Mouse (Mus musculus): ENCODE data around the gene Tnfrsf18. TPM values are rescaled to one million over a fixed set of nuclear protein-coding genes. Genes with fewer than 3 reads are reported as not detected.

Tnfrsf18 gene
- total RNA-seq (2015; ENCODE audit: low replicate concordance) (16.5 TPM in 1 of 2 replicates, not detected in the other), total RNA-seq (2017; ENCODE audit: low replicate concordance) (2.3 and 2.9 TPM in 2 replicates)

DNA sequence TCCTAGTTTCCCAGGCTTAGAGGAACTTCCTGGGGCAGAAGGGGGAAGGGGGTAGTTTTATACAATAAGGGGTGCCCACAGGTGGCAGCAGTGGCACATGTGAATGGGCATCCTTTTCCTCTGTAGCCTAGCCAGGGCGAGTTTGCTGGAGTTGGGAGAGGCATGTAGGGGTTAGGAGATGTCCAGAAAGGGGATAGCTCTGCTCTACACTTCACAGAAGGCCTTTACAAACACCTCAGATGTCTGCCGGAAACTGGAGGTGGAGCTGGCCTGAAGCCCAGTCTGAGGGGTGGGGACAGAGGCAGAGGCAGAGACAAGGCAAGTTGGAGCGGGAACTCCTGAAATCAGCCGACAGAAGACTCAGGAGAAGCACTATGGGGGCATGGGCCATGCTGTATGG is at the start of gene Tnfrsf18:
TSS of gene Tnfrsf18 (plus strand) at position 152 of the 400 bp plus-strand sequence.
- 0 out of 2 replicates have a peak, but pooled peaks have one; percentile 19 for ATAC-seq (replicated peaks; ENCODE audit: low FRiP score, poor library complexity, severe bottlenecking)

DNA sequence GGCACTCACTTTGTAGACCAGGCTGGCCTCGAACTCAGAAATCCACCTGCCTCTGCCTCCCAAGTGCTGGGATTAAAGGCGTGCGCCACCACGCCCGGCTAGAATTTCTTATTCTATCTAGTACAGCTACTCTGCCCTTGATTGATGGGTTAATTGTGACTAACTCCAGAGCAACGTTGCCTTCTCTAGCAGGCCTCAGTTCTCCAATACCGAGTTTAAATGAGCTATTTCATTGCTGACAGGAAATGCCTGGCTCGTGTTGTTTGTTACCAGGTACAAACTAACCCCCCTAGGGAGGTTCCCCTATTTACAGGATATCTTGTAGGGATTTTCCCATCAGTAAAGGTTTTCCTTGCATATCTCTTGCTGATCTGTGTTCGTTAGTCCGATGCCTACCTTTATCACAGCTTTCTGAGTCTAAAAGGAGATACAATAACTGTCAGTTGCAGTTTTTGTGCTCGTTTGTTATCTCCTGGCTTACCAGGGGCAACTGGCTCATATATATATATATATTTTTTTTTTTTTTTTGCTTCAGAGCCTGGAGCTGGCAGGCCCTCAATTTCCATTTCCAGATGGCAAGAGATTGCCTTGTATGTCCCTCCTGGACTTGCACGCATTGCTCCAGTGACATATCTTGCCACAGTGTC is 44.4 kb upstream of the Tnfrsf18 start:
- no peak for ATAC-seq (replicated peaks; ENCODE audit: low FRiP score, poor library complexity, severe bottlenecking)

DNA sequence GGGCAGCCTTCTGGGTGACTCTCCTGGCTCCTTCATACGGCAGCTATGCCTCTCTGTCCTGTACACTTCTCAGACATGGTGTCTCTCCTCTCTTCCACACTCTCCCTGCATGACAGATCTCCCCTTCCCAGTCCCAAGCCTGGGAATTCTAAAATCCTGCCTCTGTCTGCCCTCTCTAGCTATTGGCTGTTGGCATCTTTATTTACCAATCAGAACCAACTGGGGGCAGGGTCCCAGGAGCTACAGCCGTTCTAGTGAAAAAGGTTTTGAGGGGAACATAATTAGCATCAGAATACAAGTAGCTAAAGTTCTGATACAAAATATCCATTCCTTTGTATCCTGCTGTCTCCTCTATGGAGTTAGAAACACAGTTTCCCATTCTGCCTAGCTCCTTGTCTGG is 42.2 kb upstream of the Tnfrsf18 start:
- no peak for ATAC-seq (replicated peaks; ENCODE audit: low FRiP score, poor library complexity, severe bottlenecking)

DNA sequence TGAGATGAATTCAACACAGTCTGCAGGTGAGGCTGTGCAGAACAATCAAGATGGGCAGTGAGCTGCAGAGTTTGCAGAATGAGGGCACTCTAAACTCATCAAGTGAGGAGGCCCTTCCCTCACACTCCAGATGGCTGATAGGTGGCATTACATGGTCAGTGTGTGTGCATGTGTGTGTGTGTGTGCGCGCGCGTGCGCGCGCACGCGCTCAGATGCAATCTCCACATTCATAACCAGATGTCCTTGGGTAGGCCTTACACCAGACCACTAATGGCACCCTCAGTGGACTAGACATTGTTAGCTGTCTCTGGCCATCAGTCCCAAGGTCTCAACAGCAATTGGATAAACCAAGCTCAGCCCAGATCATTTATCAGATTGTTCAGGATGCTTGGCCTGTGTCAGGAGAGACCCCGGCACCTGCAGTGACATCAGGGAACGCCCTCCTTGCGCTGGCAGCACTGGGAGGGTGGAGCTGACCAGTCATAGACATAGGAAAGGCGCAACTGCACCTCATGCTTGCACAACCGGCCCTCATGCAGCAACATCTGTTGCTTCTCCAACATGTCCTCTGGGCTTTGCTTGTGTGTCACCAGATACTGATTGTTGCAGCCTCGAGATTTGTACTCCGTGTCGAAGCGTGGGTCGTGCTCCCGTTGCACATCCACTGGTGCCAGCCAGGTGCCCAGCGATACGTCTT is 34.6 kb upstream of the Tnfrsf18 start:
- no peak for ATAC-seq (replicated peaks; ENCODE audit: low FRiP score, poor library complexity, severe bottlenecking)

DNA sequence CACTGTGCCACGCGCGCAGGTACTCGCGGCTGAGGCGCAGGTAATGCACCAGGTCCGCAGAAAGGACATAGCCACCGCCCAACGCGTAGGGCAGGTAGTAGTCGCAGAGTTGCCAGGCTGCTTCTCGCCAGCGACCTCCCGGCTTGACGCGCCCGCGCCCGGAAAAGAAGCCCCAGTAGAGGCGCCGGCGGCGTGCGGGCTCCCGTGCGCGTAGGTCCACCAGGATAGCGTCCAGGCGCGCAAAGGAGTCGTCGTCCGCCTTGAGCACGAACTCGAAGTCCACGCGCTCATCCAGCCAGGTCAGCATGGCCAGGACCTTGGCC is 34.1 kb upstream of the Tnfrsf18 start:
- no peak for ATAC-seq (replicated peaks; ENCODE audit: low FRiP score, poor library complexity, severe bottlenecking)

DNA sequence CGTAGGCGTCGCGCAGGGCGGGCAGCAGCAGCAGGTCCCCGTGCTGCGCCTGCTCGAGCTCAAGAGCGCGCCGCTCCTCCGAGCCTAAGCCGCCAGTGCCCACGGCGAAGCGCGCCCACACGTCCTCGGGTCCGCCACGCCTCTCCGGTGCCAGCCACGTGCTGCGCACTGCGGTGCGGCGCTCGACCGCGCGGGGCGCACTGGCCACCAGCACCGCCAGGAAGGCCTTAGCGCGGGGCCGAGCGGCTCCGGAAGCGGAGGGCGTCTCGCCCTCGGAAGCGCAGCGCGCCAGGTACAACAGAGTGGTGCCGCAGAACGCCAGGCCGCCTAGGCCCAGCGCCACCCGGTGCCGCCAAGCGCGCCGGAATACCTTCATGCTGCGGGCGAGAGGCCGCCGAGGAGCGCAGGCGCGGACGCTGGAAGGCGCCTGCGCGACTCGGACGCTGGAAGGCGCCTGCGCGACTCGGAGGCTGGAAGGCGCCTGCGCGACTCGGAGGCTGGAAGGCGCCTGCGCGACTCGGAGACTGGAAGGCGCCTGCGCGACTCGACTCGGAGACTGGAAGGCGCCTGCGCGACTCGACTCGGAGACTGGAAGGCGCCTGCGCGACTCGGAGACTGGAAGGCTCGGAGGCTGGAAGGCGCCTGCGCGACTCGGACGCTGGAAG is 33.6 kb upstream of the Tnfrsf18 start, which contains the start of the genes B3galt6 and Sdf4:
TSS of gene B3galt6 (minus strand) at position 409 of the 665 bp plus-strand sequence.
TSS of gene Sdf4 (plus strand) at position 632 of the 665 bp plus-strand sequence.
- peak; percentile 80 for ATAC-seq (replicated peaks; ENCODE audit: low FRiP score, poor library complexity, severe bottlenecking)

DNA sequence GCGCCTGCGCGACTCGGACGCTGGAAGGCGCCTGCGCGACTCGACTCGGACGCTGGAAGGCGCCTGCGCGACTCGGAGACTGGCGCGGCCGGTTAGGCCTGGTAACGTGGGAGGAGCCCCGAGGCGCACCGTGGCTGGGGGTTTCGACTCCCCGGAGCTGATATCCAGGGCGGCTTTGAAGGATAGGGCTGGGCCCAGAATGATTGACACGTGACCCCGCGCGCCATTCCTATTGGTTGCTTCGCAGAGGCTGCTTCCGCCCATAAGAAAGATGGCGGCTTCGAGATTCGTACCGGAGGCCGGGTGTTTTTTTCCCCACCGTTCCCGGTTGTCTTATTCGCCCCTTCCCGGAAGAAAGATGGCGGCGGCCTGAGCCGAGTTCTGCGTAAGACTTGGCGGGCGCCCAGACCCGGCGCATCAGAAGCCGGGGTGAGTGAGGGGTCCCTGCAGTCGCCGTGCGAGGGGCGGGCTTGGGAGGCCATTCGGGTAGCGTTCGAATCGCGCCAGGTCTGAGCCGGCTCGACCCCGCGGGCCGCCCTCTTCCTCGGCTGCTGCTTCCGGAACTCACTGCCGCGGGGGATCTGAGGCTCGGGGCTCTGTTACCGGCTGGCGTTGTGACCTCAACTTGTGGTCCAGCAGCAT is 32.9 kb upstream of the Tnfrsf18 start:
- ATAC-seq (replicated peaks; ENCODE audit: low FRiP score, poor library complexity, severe bottlenecking), result peak; percentile 83

DNA sequence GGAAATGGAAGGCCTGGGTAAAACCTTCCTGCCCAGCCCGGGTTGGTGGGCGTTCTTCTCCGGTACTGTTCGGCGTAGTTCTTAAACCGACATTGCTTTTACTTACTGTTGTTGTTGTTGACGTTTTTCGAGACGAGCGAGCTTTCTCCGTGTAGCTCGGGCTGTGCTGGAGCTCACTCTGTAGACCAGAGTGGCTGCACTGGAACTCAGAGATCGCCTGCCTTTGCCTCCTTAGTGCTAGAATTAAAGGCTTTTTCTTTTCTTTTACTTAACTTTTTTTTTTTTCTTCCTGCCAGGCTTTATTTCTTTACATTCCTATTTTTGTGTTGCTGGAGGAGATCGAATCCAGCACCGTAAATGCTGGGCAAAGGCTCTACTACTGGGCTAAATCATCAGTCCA is 32.4 kb upstream of the Tnfrsf18 start:
- ATAC-seq (replicated peaks; ENCODE audit: low FRiP score, poor library complexity, severe bottlenecking), result 0 out of 2 replicates have a peak, but pooled peaks have one; percentile 8

DNA sequence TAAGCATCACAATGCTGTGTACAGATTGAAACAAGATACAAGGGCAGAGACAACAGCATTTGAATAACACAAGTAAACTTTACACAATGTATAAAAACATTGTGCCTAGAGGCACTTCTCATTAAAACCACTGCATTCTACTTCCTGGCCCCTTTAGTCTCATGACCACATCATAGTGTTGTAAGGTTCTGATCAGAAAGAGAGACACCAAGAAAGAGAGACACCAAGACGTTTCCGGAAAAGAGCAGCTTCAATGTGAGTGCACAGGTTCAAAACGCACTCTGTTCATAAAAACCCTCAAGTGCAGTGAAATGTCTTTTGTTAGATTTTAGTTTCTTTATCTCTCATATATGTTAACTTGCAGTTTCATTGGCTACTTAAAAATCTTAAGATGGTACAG is 21.9 kb upstream of the Tnfrsf18 start:
- ATAC-seq (replicated peaks; ENCODE audit: low FRiP score, poor library complexity, severe bottlenecking), result no peak

DNA sequence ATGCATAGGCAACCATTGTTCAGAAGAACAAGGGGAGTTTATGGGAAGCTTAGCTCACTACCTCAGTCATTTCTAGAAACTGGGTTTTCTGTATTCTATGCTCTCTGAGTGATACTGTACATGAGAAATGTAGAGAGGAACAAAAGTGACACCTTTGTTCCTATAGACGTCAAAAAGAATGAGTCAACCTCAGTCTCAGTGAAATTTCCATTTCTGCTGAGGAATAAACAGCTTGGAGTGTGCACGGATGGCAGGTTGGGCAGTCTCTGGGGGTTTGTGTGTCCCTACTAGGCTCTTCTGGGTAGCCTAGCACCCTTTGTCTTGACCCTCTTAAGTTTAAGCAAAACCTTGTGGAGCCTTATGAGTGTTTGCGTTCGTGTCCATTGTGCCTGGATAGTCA is 17.6 kb upstream of the Tnfrsf18 start:
- no peak for ATAC-seq (replicated peaks; ENCODE audit: low FRiP score, poor library complexity, severe bottlenecking)

DNA sequence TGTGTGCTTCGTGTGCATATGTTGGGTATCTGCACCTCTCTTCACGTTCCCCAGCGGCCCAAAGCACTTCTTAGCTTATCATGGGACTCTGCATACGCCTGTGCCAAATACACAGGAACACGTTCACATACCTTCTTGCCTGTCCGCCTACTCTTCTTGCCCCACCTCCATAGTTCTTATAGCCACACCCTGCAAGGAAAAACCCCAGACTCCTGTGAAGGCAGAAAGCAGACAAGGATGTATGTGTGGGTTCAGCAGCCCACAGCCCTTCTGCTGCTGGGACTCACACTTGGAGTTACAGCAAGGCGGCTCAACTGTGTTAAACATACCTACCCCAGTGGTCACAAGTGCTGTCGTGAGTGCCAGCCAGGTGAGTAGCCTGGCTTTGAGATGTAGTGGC is 12.3 kb upstream of the Tnfrsf18 start, which contains the start of gene Tnfrsf4:
TSS of gene Tnfrsf4 (plus strand) at position 207 of the 400 bp plus-strand sequence.
- no peak for ATAC-seq (replicated peaks; ENCODE audit: low FRiP score, poor library complexity, severe bottlenecking)

DNA sequence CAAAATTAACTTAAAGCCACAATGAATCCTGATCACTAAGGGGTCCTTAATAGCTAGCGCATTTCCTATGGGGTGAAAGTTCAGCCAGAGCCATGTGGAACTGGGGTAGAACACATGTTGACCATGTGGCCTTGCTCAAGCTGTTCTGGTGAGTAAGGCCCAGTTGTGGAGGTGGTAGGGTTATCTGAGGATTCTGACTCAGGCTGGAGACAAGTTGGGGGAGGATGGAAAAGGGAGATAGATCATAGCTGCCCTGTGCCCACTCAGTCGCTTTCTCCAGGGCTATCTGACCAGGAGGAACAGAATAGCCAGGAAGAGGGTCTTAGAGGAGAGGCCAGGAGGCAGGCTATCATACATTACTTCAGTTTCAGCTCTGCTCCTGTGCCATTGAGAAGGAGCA is 11.5 kb upstream of the Tnfrsf18 start:
- no peak for ATAC-seq (replicated peaks; ENCODE audit: low FRiP score, poor library complexity, severe bottlenecking)

DNA sequence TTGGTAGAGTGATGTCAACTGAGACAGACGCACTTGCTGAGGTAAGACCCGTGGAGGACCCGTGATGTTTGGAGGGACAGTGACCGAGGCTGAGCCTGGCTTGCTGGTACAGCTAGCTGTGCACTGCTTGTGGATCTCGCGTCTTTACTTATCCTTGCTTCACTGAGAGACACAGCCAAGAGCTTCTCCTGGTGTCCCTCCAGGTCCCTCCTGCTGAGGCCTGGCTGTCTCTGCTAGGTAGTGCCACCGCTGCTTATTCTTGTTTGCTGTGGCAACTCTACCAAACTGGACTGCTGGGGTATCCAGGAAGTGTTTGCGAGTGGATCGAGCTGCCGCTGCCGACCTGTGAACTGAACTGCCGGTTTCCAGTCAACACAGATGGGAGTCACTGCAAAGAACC is 6.2 kb upstream of the Tnfrsf18 start:
- ATAC-seq (replicated peaks; ENCODE audit: low FRiP score, poor library complexity, severe bottlenecking), result no peak

DNA sequence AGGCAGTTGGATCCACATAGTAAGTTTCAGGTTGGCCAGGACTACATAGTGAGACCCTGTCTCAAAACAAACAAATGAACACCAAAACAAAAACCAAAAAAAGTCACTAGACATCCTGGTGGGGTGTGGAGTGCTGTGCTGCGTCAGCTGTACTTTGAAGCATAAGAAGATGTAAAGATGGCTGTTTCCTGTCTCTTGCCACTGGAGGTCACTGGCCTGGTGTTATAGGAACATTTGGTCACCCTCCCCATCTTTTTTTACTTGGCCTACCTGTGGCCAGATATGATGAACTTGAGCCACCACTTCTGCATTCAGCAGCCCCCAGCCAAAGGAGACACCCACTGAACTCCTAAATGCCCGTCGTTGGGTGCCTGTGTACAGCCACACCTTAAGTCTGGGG is 4.6 kb upstream of the Tnfrsf18 start:
- ATAC-seq (replicated peaks; ENCODE audit: low FRiP score, poor library complexity, severe bottlenecking), result no peak

DNA sequence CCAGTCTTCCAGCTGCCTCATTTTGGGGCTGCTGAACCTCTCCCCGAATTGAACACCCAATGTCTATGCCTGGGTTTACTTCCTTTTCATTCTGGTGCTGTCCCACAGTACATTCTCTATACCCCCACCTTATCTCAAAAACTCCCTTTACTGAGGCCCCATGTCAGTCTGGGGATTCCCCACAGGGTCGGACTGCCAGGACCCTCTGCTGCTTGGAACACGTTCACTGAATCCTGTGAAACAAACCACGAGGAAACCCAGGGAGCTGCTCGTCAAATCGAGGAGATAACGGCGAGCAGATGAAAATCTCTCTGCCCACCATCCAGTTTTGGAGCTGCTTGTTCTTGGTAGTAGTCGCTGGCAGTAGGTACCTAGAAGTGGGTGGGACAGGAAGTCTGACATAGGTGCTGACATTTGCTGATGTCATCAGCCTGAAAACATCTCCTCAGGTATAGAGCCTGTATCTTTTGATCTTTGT is 4.0 kb upstream of the Tnfrsf18 start:
- ATAC-seq (replicated peaks; ENCODE audit: low FRiP score, poor library complexity, severe bottlenecking), result no peak

DNA sequence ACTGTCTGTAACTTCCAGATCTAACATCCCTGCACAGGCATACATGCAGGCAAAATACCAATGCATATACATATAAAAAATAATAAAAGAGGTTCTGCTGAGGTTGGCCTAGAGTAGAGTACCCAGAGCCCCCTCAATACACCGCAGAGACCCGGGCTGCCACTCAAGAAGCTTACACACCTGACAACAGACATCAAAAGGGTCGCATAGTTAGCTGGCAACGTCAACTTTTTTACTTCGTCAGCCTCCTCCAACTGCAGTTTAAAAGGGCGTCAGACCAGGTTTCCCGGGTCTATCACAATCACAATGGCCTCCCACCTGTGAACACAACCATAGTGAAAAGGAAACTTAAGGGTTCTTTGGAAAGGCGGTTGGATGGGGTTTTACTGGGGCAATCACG is 2.4 kb upstream of the Tnfrsf18 start:
- ATAC-seq (replicated peaks; ENCODE audit: low FRiP score, poor library complexity, severe bottlenecking), result no peak

DNA sequence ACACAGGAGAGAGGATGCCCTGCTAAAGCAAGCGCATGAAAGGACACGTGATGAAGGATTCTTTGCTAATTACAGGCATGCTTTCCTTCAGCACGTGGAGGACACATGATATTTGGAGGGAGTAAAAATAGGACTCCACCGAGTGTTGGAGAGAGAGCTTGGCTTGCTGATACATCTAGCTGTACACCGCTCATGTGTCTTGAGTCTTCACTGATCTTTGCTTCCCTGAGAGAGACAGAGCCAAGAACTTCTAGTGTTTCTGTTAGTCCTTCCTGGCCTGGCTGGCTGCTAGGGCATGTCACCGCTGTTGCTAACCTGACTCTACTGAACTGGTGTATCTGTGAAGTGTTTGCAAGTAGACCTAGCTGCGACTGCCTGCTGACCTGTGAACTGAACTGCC is 1.8 kb upstream of the Tnfrsf18 start:
- no peak for ATAC-seq (replicated peaks; ENCODE audit: low FRiP score, poor library complexity, severe bottlenecking)

DNA sequence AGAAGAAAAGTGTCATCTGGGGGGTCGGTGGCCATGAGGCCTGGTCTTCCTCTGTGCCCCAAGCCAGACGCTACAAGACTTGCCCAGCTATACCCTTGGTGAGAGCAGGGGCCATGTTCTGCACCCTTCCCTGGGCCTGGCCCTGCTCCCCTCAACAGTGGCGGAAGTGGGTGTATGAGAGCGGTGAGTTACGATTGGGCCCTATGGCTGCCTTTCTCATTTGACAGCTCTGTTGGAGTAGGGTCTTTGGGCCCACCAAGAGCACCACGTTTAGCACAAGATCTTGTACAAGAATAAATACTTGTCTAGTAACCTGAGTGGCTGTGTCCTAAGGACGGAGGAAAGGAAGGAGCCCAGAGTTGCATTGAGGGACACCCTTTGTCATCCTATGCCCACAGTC is 2.6 kb downstream of the Tnfrsf18 start:
- no peak for ATAC-seq (replicated peaks; ENCODE audit: low FRiP score, poor library complexity, severe bottlenecking)

DNA sequence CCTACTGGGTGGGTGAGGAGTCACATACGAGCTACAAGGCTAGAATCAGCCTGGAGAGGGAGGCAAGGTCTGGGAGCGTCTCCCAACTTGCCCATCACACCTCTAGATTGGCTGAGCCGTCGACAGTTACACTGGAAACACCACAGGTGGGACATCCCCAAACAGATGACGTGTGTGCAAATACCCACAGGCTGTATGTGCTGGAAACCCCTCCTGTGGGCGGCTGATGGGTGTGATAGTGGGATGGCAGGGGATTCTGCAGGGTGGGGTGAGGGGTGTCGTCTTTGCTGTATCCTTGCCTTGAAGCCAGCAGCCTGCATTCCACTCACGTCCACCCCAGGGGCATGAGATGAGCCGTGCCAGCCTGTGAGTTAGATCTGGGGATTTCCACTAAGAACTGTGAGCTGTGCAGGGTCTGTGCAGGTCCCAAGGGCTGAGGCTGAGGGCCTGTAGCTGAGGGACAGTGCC is 4.7 kb downstream of the Tnfrsf18 start:
- no peak for ATAC-seq (replicated peaks; ENCODE audit: low FRiP score, poor library complexity, severe bottlenecking)

DNA sequence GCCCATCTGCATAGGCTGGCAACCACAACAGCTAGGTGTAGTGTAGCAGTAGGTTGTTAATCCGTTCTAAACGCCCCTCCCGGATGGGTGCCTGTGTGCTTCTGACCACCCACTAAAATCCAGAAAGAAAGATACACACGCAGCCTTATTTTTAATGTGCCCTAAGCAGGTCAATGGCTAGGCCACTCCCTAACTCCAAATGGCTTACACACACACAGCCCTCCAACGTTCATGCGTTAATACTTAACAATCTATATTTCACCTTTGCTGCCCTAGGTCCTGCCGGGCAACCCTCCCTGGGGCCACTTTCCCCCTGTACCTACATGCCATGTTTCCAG is 5.3 kb downstream of the Tnfrsf18 start:
- ATAC-seq (replicated peaks; ENCODE audit: low FRiP score, poor library complexity, severe bottlenecking), result no peak

All from erythroblast, adult 5-6 weeks (primary cell).